Mouse (Mus musculus) hindbrain, embryonic 13.5 days (tissue): ENCODE data around the gene Wfdc17. TPM values are rescaled to one million over a fixed set of nuclear protein-coding genes. Genes with fewer than 3 reads are reported as not detected.

Experiments
- ATAC-seq: fragments of 200-750 bp; cut with Nextera tagmentation; 2 replicates; pipeline ENCODE4 v1.8.0; 2017; ENCODE audit warnings: moderate TSS enrichment; ENCODE audit not compliant: low FRiP score
- H3K27ac ChIP-seq: fragments of 300-500 bp; sonication (generic); 2 replicates; pipeline ENCODE4 v1.5.1; 2015; ENCODE audit warnings: inconsistent platforms, mild to moderate bottlenecking, moderate library complexity
- H3K27me3 ChIP-seq: fragments of 300-500 bp; sonication (generic); 2 replicates; pipeline ENCODE4 v1.6.1; 2015; ENCODE audit warnings: mild to moderate bottlenecking, inconsistent platforms
- H3K36me3 ChIP-seq: fragments of 300-500 bp; sonication (generic); 2 replicates; pipeline ENCODE4 v1.6.1; 2015; ENCODE audit warnings: mild to moderate bottlenecking, inconsistent platforms
- H3K4me1 ChIP-seq: fragments of 300-500 bp; sonication (generic); replicated peaks from 2 replicates; pipeline ENCODE4 v1.6.1; 2015; ENCODE audit warnings: inconsistent platforms
- H3K4me2 ChIP-seq: fragments of 300-500 bp; sonication (generic); 2 replicates; pipeline ENCODE4 v1.6.1; 2015; ENCODE audit warnings: inconsistent platforms, mild to moderate bottlenecking, moderate library complexity
- H3K4me3 ChIP-seq: fragments of 300-500 bp; sonication (generic); 2 replicates; pipeline ENCODE4 v1.5.1; 2015; ENCODE audit warnings: mild to moderate bottlenecking, inconsistent platforms
- H3K9ac ChIP-seq: fragments of 300-500 bp; sonication (generic); 2 replicates; pipeline ENCODE4 v1.6.1; 2015; ENCODE audit warnings: mild to moderate bottlenecking, inconsistent platforms
- H3K9me3 ChIP-seq: fragments of 300-500 bp; sonication (generic); 2 replicates; pipeline ENCODE4 v1.6.1; 2016; ENCODE audit warnings: inconsistent platforms
- WGBS: fragments of 180-500 bp; shearing (Covaris S2); methylation state at CpG from one replicate; pipeline ENCODE4 v1.1.7; 2015; 5-methylcytosine and 5-hydroxymethylcytosine counted together
- polyA plus RNA-seq: library from polyadenylated mRNA; unstranded; fragments of >200 nt; fragmentation: Nextera tagmentation; extraction: Ambion mirVana; gene quantifications from 2 replicates; pipeline ENCODE4 v1.2.1, GENCODE M21; 2015

Gene Wfdc17
- 0.35 TPM in 1 of 2 replicates, not detected in the other for polyA plus RNA-seq

DNA sequence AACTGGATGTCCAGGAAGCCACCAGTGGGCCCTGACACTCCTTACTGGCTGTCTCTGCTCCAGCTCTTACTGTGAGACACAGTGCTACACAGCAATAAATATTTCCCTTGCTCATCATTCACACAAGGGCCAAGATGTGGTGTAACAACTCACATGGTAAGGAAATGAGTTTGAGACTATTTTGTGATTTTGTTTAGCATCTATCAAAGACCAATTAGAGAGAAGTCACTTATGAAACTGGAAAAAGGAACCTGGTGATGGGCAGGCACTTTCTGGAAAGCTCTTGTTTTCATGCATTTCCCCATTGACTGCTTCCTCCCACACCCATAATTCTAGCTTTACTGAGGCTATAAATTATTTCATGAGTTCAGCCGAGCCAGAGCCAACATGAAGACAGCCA is at the start of gene Wfdc17:
Gene Wfdc17 (plus strand): TSS at position 287 of the 400 bp plus-strand sequence.
- H3K9me3 ChIP-seq = no peaks in the 10 kb centered on the region
- H3K4me2 ChIP-seq = no peak within 1 kb of the TSS
- no peaks in the 10 kb centered on the region for H3K27me3 ChIP-seq
- no peak within 1 kb of the TSS for H3K4me3 ChIP-seq
- ATAC-seq = no peak
- no peaks in the 10 kb centered on the region for H3K4me1 ChIP-seq
- no peak within 1 kb of the TSS for H3K9ac ChIP-seq
- H3K27ac ChIP-seq = no peak within 1 kb of the TSS
- 69% methylated on average over 1 of the region's 1 CpGs for WGBS
- no peaks in the 10 kb centered on the region for H3K36me3 ChIP-seq

DNA sequence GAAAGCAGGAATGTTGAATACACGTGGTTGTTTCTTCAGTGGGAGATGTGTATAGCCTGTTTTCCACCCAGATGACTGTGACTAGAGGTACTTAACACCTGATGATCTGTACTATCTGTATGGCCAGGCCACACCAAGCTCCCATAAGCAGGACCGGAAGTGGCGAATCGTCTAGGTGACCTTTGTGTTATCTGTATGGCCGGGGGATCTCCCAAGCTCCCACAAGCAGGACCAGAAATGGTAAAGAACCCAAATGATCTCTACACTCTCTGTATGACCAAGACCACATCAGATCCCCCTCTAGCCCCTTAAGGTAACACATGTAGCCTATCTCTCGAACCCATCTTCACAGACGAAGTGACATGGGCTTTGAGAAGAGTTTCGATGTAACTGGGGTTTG is 49.2 kb upstream of the Wfdc17 start:
- Histone ChIP-seq H3K4me2 (no peak overlapping the region), H3K36me3 (no peaks in the 10 kb centered on the region), H3K4me1 (no peaks in the 10 kb centered on the region), H3K27me3 (no peaks in the 10 kb centered on the region), H3K27ac (no peak overlapping the region), H3K9me3 (no peaks in the 10 kb centered on the region), H3K9ac (no peak overlapping the region), H3K4me3 (no peak overlapping the region)
- ATAC-seq = no peak
- 92% methylated on average over 8 of the region's 8 CpGs for WGBS

DNA sequence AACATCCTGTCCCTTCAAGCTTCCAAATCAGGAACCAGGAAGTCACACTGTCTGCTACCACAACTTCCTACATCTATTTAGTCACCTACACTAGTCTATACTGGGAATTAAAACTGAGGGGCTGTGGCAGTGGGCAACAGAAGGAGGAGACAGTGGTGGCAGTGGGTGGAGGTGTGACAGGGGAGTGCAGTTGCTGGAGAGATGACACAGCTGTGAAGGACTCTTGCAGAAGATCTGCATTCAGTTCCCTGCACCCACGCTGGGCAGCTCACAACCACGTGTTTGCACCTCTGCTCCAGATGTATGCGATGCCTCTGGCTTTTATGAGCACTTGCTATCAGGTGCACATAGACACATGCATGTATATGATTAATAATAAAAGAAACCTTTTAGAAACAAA is 46.3 kb upstream of the Wfdc17 start:
- Histone ChIP-seq H3K9me3 (no peaks in the 10 kb centered on the region), H3K9ac (no peak overlapping the region), H3K36me3 (no peaks in the 10 kb centered on the region), H3K4me3 (no peak overlapping the region), H3K27ac (no peak overlapping the region), H3K4me2 (no peak overlapping the region), H3K27me3 (no peaks in the 10 kb centered on the region), H3K4me1 (no peaks in the 10 kb centered on the region)
- ATAC-seq = no peak
- WGBS = 94% methylated on average over 3 of the region's 3 CpGs

DNA sequence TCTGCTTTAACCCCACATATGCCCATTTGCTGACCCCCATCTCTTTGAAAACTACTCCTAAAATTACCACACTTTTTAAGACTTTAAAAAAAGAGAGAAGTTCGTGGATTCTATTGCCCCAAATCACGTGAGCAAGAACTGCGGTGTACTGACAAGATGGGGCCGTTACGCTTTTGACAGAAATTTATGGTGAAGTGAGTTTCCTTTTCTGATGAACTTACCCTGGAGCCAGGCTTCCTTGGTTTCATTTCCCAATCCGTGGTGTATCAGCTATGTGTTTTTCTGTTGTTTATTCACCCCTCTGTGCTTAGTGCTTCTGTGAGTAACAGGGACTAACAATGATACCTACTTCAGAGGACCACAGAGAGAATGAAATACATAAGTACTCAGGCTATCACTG is 45.0 kb upstream of the Wfdc17 start:
- no peak overlapping the region for H3K9ac ChIP-seq
- H3K4me2 ChIP-seq = no peak overlapping the region
- no peak overlapping the region for H3K4me3 ChIP-seq
- WGBS = 80% methylated on average over 6 of the region's 6 CpGs
- no peak for ATAC-seq
- no peaks in the 10 kb centered on the region for H3K9me3 ChIP-seq
- H3K4me1 ChIP-seq = no peaks in the 10 kb centered on the region
- H3K27ac ChIP-seq = no peak overlapping the region
- no peaks in the 10 kb centered on the region for H3K36me3 ChIP-seq
- H3K27me3 ChIP-seq = no peaks in the 10 kb centered on the region

DNA sequence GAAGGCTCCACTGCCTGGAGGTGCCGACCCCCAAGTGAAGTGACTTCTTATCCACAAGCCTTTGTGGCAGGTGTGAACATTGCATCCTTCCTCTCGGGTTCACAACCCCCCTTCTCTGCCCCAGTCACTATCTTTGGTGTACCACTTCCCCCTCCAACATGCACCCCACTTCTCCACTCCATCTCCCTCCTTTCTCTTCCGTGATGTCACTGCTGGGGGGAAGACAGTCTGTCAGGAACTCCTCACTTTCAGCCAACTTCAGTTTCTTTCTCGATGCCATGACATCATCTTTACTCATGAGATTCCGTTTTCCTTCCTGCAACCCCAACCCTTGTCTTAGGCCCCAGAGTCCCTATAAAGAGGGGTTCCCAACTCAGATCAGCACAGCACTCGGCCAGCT is 41.6 kb upstream of the Wfdc17 start, which contains the start of gene Ccl4:
Gene Ccl4 (plus strand): TSS at position 381 of the 400 bp plus-strand sequence.
- no peaks in the 10 kb centered on the region for H3K9me3 ChIP-seq
- H3K4me3 ChIP-seq = no peak within 1 kb of the TSS
- no peak for ATAC-seq
- H3K9ac ChIP-seq = no peak within 1 kb of the TSS
- H3K36me3 ChIP-seq = no peaks in the 10 kb centered on the region
- H3K27ac ChIP-seq = no peak within 1 kb of the TSS
- whole genome bisulfite sequencing = 88% methylated on average over 6 of the region's 6 CpGs
- H3K4me2 ChIP-seq = no peak within 1 kb of the TSS
- H3K4me1 ChIP-seq = no peaks in the 10 kb centered on the region
- H3K27me3 ChIP-seq = no peaks in the 10 kb centered on the region

DNA sequence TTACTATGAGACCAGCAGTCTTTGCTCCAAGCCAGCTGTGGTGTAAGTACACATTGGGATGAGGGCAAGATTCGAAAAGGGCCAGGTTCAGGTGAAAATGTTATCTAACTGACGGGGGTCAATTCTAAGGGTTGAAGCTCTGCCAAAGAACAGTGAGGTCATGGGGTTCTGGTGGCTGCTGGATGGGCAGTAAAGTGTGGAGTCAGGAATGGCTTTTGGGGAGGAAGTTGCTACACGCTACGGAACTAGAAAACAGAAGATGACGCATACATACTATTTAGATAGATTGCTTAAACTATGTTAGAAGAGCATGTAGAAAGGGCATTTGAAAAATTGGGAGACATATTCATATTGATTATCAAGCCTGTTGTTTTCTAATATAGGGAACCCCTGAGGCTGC is 40.3 kb upstream of the Wfdc17 start:
- Histone ChIP-seq H3K4me3 (no peak overlapping the region), H3K9me3 (no peaks in the 10 kb centered on the region), H3K27me3 (no peaks in the 10 kb centered on the region), H3K9ac (no peak overlapping the region), H3K4me2 (no peak overlapping the region), H3K4me1 (no peaks in the 10 kb centered on the region), H3K36me3 (no peaks in the 10 kb centered on the region), H3K27ac (no peak overlapping the region)
- no peak for ATAC-seq
- 86% methylated on average over 5 of the region's 5 CpGs for WGBS

DNA sequence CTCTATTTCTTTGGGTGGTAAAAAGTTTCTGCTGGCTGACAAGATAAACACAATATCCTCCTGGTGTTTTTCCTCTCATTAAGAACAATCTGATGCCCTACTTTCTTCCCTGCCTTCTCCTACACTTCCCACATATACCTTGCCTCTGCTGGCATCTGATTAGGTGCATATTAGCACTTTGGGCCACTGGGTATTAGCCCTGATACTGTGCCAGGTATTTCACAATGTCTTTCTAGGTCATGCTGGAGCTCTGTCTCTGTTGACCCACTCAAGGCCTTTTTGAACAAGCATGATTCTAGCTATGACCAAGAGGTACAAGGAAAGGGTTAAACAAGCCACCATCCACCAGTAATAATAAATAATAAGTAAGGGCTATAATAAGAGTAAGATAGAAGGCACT is 32.0 kb upstream of the Wfdc17 start:
- Histone ChIP-seq H3K4me1 (no peaks in the 10 kb centered on the region), H3K36me3 (no peaks in the 10 kb centered on the region), H3K27ac (no peak overlapping the region), H3K4me3 (no peak overlapping the region), H3K27me3 (no peaks in the 10 kb centered on the region), H3K9ac (no peak overlapping the region), H3K9me3 (no peaks in the 10 kb centered on the region), H3K4me2 (no peak overlapping the region)
- no peak for ATAC-seq

DNA sequence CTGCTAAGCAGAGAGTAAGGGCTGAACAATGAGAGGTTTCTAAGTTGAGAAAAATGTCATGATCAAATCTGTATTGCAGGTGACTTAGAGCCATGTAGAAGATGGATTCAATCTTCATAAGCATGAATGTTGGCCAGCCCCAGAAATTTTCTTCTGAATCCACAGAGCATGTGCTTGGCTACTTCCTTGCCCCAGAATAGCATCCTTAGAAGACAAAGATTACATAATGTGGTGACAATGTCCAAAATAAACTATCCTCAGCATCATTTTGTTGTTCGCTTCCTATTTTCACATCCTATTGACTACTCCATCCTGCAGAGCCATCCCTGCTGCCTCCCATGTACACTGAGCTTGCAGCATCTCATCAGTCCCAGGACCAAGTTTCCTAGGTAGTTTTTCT is 28.1 kb upstream of the Wfdc17 start:
- ATAC-seq = no peak
- WGBS = 85% methylated on average over 1 of the region's 1 CpGs
- Histone ChIP-seq H3K27ac (no peak overlapping the region), H3K4me3 (no peak overlapping the region), H3K9me3 (no peaks in the 10 kb centered on the region), H3K36me3 (no peaks in the 10 kb centered on the region), H3K9ac (no peak overlapping the region), H3K4me2 (no peak overlapping the region), H3K27me3 (no peaks in the 10 kb centered on the region), H3K4me1 (no peaks in the 10 kb centered on the region)

DNA sequence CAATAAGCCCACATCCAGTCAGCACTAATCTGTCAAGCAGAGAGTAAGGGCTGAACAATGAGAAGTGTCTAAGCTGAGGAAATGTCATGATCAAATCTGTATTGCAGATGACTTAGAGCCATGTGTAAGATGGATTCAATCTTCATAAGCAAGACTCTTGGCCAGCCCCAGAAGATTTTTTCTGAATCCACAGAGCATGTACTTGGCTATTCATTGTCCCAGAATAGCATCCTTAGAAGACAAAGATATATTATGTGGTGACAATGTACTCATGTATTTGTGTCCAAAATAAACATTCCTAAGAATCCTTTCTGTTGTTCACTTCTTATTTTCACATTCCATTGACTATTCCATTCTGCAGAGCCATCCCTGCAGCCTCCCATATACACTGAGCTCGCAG is 13.9 kb upstream of the Wfdc17 start:
- Histone ChIP-seq H3K27ac (no peak overlapping the region), H3K9ac (no peak overlapping the region), H3K36me3 (no peaks in the 10 kb centered on the region), H3K4me2 (no peak overlapping the region), H3K4me3 (no peak overlapping the region), H3K9me3 (no peaks in the 10 kb centered on the region), H3K4me1 (no peaks in the 10 kb centered on the region), H3K27me3 (no peaks in the 10 kb centered on the region)
- ATAC-seq = no peak
- 83% methylated on average over 1 of the region's 1 CpGs for WGBS

DNA sequence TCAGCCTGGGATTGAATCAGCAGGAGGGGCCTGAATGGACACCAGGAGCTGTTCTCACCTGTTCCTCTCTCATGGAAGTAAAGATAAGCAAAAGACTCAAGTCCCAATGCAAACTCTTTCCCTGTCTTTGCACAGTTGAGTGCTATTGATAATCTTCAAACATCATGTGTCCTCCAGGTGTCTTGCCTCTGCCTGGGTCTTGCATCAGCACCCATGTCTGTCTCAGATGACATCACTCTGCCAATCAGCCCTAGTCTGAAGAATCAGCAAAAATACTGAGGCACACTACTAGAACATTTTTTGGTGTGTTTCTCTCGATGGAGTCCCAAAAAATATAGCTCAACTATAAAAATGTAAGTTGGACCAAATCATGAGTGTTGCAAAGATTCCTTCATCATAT is 11.8 kb upstream of the Wfdc17 start:
- Histone ChIP-seq H3K4me3 (no peak overlapping the region), H3K4me1 (no peaks in the 10 kb centered on the region), H3K27ac (no peak overlapping the region), H3K4me2 (no peak overlapping the region), H3K9ac (no peak overlapping the region), H3K9me3 (no peaks in the 10 kb centered on the region), H3K36me3 (no peaks in the 10 kb centered on the region), H3K27me3 (no peaks in the 10 kb centered on the region)
- 77% methylated on average over 1 of the region's 1 CpGs for WGBS
- no peak for ATAC-seq

DNA sequence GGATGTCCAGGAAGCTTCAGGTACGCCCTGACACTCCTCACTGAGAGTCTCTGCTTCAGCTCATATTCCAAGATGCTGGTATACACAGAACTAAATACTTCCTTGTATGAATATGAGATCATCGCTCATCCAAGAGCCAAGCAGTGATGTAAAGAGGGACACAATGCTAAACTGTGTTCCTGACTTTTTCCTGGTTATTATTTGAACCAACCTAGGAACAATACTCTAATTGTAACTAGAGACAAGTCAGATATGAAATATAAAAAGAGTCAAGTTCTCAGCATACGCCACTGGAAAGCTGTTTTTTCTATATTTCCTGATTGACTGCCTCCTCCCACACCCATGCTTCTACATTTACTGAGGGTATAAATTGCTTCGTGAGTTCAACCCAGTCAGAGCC is 4.9 kb downstream of the Wfdc17 start, which contains the start of gene Wfdc18:
Gene Wfdc18 (plus strand): TSS at position 301 of the 400 bp plus-strand sequence.
- no peaks in the 10 kb centered on the region for H3K4me1 ChIP-seq
- no peak within 1 kb of the TSS for H3K9ac ChIP-seq
- H3K27me3 ChIP-seq = no peaks in the 10 kb centered on the region
- no peaks in the 10 kb centered on the region for H3K9me3 ChIP-seq
- no peak for ATAC-seq
- no peak within 1 kb of the TSS for H3K4me3 ChIP-seq
- 76% methylated on average over 4 of the region's 4 CpGs for WGBS
- H3K36me3 ChIP-seq = no peaks in the 10 kb centered on the region
- no peak within 1 kb of the TSS for H3K27ac ChIP-seq
- no peak within 1 kb of the TSS for H3K4me2 ChIP-seq

DNA sequence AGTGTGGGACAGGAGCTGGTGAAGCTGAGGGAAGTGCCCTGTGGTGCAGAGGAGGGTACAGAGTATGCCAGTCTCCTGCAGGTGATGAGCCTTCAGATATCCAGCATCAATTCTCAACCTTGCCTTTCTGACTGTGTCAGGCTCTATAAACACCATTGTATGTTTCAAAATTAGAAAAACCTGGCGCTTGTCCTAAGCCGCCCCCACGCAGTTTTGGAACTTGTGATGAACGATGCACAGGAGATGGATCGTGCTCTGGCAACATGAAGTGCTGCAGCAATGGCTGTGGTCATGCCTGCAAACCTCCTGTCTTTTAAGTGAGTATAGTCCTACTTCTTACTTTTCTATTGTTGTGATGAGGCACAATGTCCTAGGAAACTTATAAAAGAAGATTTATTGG is 5.9 kb downstream of the Wfdc17 start:
- Histone ChIP-seq H3K27me3 (no peaks in the 10 kb centered on the region), H3K27ac (no peak overlapping the region), H3K9me3 (no peaks in the 10 kb centered on the region), H3K4me2 (no peak overlapping the region), H3K36me3 (no peaks in the 10 kb centered on the region), H3K4me1 (no peaks in the 10 kb centered on the region), H3K4me3 (no peak overlapping the region), H3K9ac (no peak overlapping the region)
- ATAC-seq = no peak
- WGBS = 91% methylated on average over 5 of the region's 5 CpGs

DNA sequence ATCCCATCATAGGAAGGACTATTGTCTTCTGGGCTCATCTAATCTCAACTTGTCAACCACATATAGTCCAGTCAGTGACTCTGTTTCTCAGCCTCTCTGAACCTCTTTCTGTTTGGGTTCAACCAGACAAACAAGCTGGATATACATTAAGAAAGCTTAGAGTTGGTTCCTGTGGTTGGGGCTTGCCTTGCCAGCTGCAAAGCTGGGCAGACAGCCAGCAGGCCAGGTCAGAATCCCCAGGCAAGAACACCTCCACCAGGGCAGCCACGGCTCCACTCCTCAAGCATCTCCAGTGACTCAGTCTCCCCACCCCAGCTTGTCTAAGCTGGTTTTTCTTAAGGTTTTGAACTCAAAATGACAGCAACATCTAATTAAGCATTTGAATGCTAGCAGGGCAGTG is 8.9 kb downstream of the Wfdc17 start:
- no peaks in the 10 kb centered on the region for H3K27me3 ChIP-seq
- no peaks in the 10 kb centered on the region for H3K36me3 ChIP-seq
- no peak overlapping the region for H3K27ac ChIP-seq
- no peak overlapping the region for H3K4me2 ChIP-seq
- no peak for ATAC-seq
- no peaks in the 10 kb centered on the region for H3K9me3 ChIP-seq
- H3K9ac ChIP-seq = no peak overlapping the region
- no peak overlapping the region for H3K4me3 ChIP-seq
- H3K4me1 ChIP-seq = no peaks in the 10 kb centered on the region
- WGBS = 83% methylated on average over 1 of the region's 1 CpGs

DNA sequence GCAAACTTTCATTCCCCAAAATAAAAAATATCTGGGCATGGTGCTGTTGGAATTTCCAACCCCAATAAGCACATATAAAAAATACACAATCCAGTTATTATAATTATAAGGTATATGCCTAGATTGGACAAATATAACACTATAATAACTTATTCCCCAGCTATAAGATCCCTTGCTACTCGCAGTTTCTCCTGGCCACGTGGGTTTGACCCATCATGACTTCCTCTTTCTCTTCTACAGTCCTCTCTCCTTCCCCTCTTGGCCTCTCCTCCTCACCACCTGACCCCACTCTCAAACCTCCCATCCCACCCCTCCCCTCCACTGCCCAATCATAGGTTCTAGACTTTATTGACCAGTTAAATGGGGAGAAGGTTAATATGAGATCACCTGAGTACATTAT is 10.1 kb downstream of the Wfdc17 start:
- Histone ChIP-seq H3K27me3 (no peaks in the 10 kb centered on the region), H3K9ac (no peak overlapping the region), H3K4me3 (no peak overlapping the region), H3K4me2 (no peak overlapping the region), H3K27ac (no peak overlapping the region), H3K9me3 (no peaks in the 10 kb centered on the region), H3K36me3 (no peaks in the 10 kb centered on the region), H3K4me1 (no peaks in the 10 kb centered on the region)
- 81% methylated on average over 2 of the region's 2 CpGs for WGBS
- ATAC-seq = no peak
